Mouse (Mus musculus): ENCODE measurements around the gene Ttc12. TPM values are rescaled to one million over a fixed set of nuclear protein-coding genes. Genes with fewer than 3 reads are reported as not detected.

The Ttc12 gene
- polyA plus RNA-seq, 1 experiment from 2014 or later, result 1.8 TPM

DNA sequence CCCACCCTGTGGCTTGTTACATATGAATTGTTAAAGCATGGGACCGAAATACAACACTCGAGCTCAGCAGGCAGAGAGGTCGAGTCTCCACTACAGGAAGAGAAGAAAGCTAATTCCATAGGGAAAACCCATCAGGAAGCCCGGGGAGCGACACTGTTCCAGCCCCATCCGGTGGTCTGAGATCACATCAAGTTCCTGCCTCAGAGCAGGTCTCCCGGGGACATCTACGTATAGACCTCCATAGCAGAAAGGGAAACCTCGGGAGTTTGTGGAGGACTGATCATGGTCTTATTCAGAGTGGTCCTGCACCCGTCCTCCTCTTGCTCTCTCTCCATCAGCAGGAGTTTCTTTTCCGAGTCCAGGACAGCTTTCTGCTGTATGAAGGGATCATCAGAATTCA, 13.9 kb downstream of the Ttc12 start:
- no peak overlapping the region for H3K4me2 ChIP-seq (ENCODE audit: low read length)
- H3K9ac ChIP-seq (ENCODE audit: low read length), result no peak overlapping the region
- H3K27me3 ChIP-seq (ENCODE audit: control insufficient read depth, insufficient read depth, low read length), result no peaks in the 10 kb centered on the region
- H3K36me3 ChIP-seq (ENCODE audit: control insufficient read depth, insufficient read depth, low read length), result no peaks in the 10 kb centered on the region
- H3K4me3 ChIP-seq (ENCODE audit: control insufficient read depth in 1 of 2, insufficient read depth in 1 of 2, low read depth in 1 of 2, low read length in 2 of 2), result no peak overlapping the region
- no peak for ATAC-seq (ENCODE audit: insufficient number of reproducible peaks, insufficient read depth, low FRiP score, low read depth)
- H3K4me1 ChIP-seq (ENCODE audit: control insufficient read depth in 2 of 2, insufficient read depth in 2 of 2, low read length in 2 of 2), result no peaks in the 10 kb centered on the region
- H3K9me3 ChIP-seq (ENCODE audit: control insufficient read depth, low read length), result no peaks in the 10 kb centered on the region
- H3K27ac ChIP-seq (replicated peaks in 1 of 2; ENCODE audit: control insufficient read depth in 1 of 2, insufficient read depth in 1 of 2, low read depth in 2 of 2, low read length in 2 of 2), result no peak overlapping the region
- WGBS, result 57% methylated on average over 11 of the region's 11 CpGs

DNA sequence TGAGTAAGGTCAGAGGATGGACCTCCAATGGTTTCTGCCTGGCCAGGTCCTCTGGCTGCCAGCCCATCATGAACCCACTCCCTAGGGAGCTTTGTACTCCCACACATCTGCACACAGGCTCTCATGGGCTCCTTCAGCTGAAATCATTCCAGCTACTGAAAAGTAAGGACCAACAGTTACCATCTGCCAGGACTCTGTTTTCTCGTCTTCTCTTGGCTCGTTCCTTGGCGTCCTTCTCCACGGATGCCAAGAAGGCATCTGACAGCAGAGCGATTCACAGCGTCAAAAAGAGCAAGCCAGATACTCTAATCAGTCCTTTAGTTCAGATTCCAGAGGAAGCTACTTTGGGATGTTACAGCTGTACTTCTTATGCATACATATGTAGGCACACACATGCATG, 15.1 kb downstream of the Ttc12 start:
- Histone ChIP-seq H3K4me1 (ENCODE audit: control insufficient read depth in 2 of 2, insufficient read depth in 2 of 2, low read length in 2 of 2) (no peaks in the 10 kb centered on the region), H3K4me3 (ENCODE audit: control insufficient read depth in 1 of 2, insufficient read depth in 1 of 2, low read depth in 1 of 2, low read length in 2 of 2) (no peak overlapping the region), H3K9me3 (ENCODE audit: control insufficient read depth, low read length) (no peaks in the 10 kb centered on the region), H3K36me3 (ENCODE audit: control insufficient read depth, insufficient read depth, low read length) (no peaks in the 10 kb centered on the region), H3K27ac (replicated peaks in 1 of 2; ENCODE audit: control insufficient read depth in 1 of 2, insufficient read depth in 1 of 2, low read depth in 2 of 2, low read length in 2 of 2) (no peak overlapping the region), H3K9ac (ENCODE audit: low read length) (no peak overlapping the region), H3K27me3 (ENCODE audit: control insufficient read depth, insufficient read depth, low read length) (no peaks in the 10 kb centered on the region), H3K4me2 (ENCODE audit: low read length) (no peak overlapping the region)
- WGBS, result 64% methylated on average over 6 of the region's 6 CpGs
- no peak for ATAC-seq (ENCODE audit: insufficient number of reproducible peaks, insufficient read depth, low FRiP score, low read depth)

DNA sequence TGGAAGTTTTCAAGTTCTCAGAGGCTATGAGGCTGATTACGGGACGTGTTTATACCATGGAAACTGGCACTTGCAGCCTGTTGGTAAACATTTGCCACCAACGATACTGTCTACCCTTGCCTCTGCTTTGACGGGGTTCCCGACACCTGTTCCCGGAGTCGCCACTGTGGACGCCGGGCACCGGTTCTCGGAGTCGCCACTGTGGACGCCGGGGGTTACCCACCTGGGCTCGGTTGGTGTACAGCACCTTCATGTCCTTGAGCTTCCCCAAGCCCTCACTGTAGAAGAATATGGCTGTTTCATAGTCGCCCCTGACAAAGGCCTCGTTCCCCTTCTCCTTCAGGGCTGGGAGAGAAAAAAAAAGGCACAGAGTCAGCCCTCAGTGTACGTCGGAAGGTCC, 16.0 kb downstream of the Ttc12 start:
- no peak overlapping the region for H3K4me3 ChIP-seq (ENCODE audit: control insufficient read depth in 1 of 2, insufficient read depth in 1 of 2, low read depth in 1 of 2, low read length in 2 of 2)
- H3K27ac ChIP-seq (replicated peaks in 1 of 2; ENCODE audit: control insufficient read depth in 1 of 2, insufficient read depth in 1 of 2, low read depth in 2 of 2, low read length in 2 of 2), result no peak overlapping the region
- no peak for ATAC-seq (ENCODE audit: insufficient number of reproducible peaks, insufficient read depth, low FRiP score, low read depth)
- H3K36me3 ChIP-seq (ENCODE audit: control insufficient read depth, insufficient read depth, low read length), result no peaks in the 10 kb centered on the region
- no peaks in the 10 kb centered on the region for H3K27me3 ChIP-seq (ENCODE audit: control insufficient read depth, insufficient read depth, low read length)
- no peak overlapping the region for H3K9ac ChIP-seq (ENCODE audit: low read length)
- no peaks in the 10 kb centered on the region for H3K9me3 ChIP-seq (ENCODE audit: control insufficient read depth, low read length)
- WGBS, result 91% methylated on average over 19 of the region's 19 CpGs
- no peak overlapping the region for H3K4me2 ChIP-seq (ENCODE audit: low read length)
- H3K4me1 ChIP-seq (ENCODE audit: control insufficient read depth in 2 of 2, insufficient read depth in 2 of 2, low read length in 2 of 2), result no peaks in the 10 kb centered on the region

DNA sequence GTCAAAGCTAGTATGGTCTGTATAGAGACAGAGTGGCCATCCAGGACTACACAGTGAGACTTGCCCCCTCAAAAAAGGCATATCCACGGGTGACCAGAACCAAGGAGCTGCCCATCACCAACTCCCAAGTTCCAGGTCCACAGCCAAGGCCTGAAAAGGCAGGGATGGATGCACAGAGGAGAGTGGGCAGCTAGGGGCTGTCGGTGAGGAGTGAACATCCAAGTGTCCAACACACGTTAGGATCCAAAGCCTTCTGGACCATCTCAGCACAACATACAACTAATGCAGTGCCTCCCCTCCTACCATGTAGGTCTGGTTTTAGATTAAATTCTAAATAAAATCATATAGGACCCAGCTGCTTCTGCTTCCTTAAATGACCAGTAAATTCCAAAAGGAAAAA, 29.9 kb downstream of the Ttc12 start:
- 82% methylated on average over 3 of the region's 3 CpGs for WGBS

DNA sequence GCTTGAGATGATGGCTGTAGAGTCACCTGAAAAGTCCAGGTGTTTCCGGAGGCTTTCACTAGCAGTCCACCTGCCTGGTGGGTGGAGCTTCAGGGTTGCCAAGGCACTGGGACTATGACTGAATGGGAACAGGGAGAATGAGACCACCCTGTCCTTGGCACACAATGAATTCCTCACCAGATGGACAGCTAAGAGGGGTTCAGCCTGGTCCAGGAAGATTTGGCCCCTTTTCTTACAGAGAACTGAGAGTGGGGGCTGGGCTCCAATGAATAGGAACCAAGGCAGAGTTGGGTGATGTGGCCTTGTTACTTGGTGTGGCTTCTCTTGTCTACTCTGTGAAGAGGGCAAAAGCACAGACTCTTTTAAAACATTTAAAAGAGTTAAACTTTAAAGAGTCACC, 33.6 kb downstream of the Ttc12 start:
- Histone ChIP-seq H3K4me1 (ENCODE audit: control insufficient read depth in 2 of 2, insufficient read depth in 2 of 2, low read length in 2 of 2) (no peaks in the 10 kb centered on the region), H3K27ac (replicated peaks in 1 of 2; ENCODE audit: control insufficient read depth in 1 of 2, insufficient read depth in 1 of 2, low read depth in 2 of 2, low read length in 2 of 2) (no peak overlapping the region), H3K27me3 (ENCODE audit: control insufficient read depth, insufficient read depth, low read length) (no peaks in the 10 kb centered on the region), H3K9me3 (ENCODE audit: control insufficient read depth, low read length) (0 out of 2 replicates have a peak, but pooled peaks cover 3% of the 10 kb centered on the region), H3K9ac (ENCODE audit: low read length) (no peak overlapping the region), H3K36me3 (ENCODE audit: control insufficient read depth, insufficient read depth, low read length) (no peaks in the 10 kb centered on the region), H3K4me3 (ENCODE audit: control insufficient read depth in 1 of 2, insufficient read depth in 1 of 2, low read depth in 1 of 2, low read length in 2 of 2) (no peak overlapping the region), H3K4me2 (ENCODE audit: low read length) (no peak overlapping the region)
- WGBS, result 96% methylated on average over 1 of the region's 1 CpGs
- ATAC-seq (ENCODE audit: insufficient number of reproducible peaks, insufficient read depth, low FRiP score, low read depth), result no peak

More for the DNA sequence above, 29.9 kb downstream of the Ttc12 start:
- Histone ChIP-seq H3K4me2 (ENCODE audit: low read length) (no peak overlapping the region), H3K9me3 (ENCODE audit: control insufficient read depth, low read length) (0 out of 2 replicates have a peak, but pooled peaks cover 3% of the 10 kb centered on the region), H3K27ac (replicated peaks in 1 of 2; ENCODE audit: control insufficient read depth in 1 of 2, insufficient read depth in 1 of 2, low read depth in 2 of 2, low read length in 2 of 2) (no peak overlapping the region), H3K36me3 (ENCODE audit: control insufficient read depth, insufficient read depth, low read length) (no peaks in the 10 kb centered on the region), H3K4me3 (ENCODE audit: control insufficient read depth in 1 of 2, insufficient read depth in 1 of 2, low read depth in 1 of 2, low read length in 2 of 2) (no peak overlapping the region), H3K27me3 (ENCODE audit: control insufficient read depth, insufficient read depth, low read length) (no peaks in the 10 kb centered on the region), H3K4me1 (ENCODE audit: control insufficient read depth in 2 of 2, insufficient read depth in 2 of 2, low read length in 2 of 2) (no peaks in the 10 kb centered on the region), H3K9ac (ENCODE audit: low read length) (no peak overlapping the region)
- ATAC-seq (ENCODE audit: insufficient number of reproducible peaks, insufficient read depth, low FRiP score, low read depth), result no peak

DNA sequence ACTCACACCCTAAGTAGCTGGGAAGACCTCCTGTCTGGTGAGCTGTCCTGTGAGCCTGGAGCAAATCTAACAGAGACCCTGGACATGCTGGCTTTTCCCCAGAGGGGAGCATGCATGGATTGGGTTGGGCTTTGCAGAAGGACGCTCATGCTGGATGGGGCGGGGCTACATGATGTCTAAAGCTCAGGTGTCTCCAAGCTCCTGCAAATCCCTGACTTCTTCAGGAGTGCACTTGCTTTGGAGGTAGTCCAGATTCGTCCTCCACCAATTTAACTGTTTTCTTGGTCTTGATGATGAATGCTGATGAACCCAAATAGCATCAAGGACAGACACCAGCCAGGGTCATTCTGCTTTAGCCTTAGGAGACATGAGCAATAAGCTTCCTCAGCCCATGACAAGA, 35.5 kb downstream of the Ttc12 start:
- no peak overlapping the region for H3K27ac ChIP-seq (replicated peaks in 1 of 2; ENCODE audit: control insufficient read depth in 1 of 2, insufficient read depth in 1 of 2, low read depth in 2 of 2, low read length in 2 of 2)
- no peaks in the 10 kb centered on the region for H3K36me3 ChIP-seq (ENCODE audit: control insufficient read depth, insufficient read depth, low read length)
- WGBS, result 63% methylated on average over 3 of the region's 3 CpGs
- no peak overlapping the region for H3K4me3 ChIP-seq (ENCODE audit: control insufficient read depth in 1 of 2, insufficient read depth in 1 of 2, low read depth in 1 of 2, low read length in 2 of 2)
- H3K27me3 ChIP-seq (ENCODE audit: control insufficient read depth, insufficient read depth, low read length), result no peaks in the 10 kb centered on the region
- H3K9me3 ChIP-seq (ENCODE audit: control insufficient read depth, low read length), result 0 out of 2 replicates have a peak, but pooled peaks cover 3% of the 10 kb centered on the region
- H3K4me1 ChIP-seq (ENCODE audit: control insufficient read depth in 2 of 2, insufficient read depth in 2 of 2, low read length in 2 of 2), result no peaks in the 10 kb centered on the region; a peak in 1 of 4 replicates
- H3K4me2 ChIP-seq (ENCODE audit: low read length), result no peak overlapping the region
- no peak for ATAC-seq (ENCODE audit: insufficient number of reproducible peaks, insufficient read depth, low FRiP score, low read depth)
- H3K9ac ChIP-seq (ENCODE audit: low read length), result no peak overlapping the region

DNA sequence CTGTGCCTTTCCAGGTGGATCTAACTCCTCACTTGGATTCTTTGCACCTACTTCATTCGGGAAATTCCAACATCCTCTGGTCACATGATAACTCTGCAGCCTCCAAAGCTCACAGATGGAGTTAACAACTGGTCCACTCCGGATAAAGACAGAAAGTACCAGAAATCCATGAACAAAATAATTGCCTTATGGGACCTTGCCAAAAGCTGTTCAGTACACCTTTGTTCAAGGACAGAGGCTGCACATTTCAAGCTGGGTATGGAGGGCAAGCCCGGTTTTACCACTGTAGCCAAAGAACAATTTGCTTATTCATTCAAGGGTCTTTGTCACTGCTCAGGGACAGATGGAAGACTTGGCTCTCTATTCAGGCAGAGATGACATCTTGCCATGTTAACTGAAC, 43.4 kb downstream of the Ttc12 start:
- 69% methylated on average over 3 of the region's 3 CpGs for WGBS
- Histone ChIP-seq H3K4me3 (ENCODE audit: control insufficient read depth in 1 of 2, insufficient read depth in 1 of 2, low read depth in 1 of 2, low read length in 2 of 2) (no peak overlapping the region), H3K9ac (ENCODE audit: low read length) (no peak overlapping the region), H3K27ac (replicated peaks in 1 of 2; ENCODE audit: control insufficient read depth in 1 of 2, insufficient read depth in 1 of 2, low read depth in 2 of 2, low read length in 2 of 2) (no peak overlapping the region), H3K4me2 (ENCODE audit: low read length) (no peak overlapping the region), H3K27me3 (ENCODE audit: control insufficient read depth, insufficient read depth, low read length) (no peaks in the 10 kb centered on the region), H3K9me3 (ENCODE audit: control insufficient read depth, low read length) (no peaks in the 10 kb centered on the region), H3K36me3 (ENCODE audit: control insufficient read depth, insufficient read depth, low read length) (no peaks in the 10 kb centered on the region), H3K4me1 (ENCODE audit: control insufficient read depth in 2 of 2, insufficient read depth in 2 of 2, low read length in 2 of 2) (no peaks in the 10 kb centered on the region; a peak in 1 of 4 replicates)
- ATAC-seq (ENCODE audit: insufficient number of reproducible peaks, insufficient read depth, low FRiP score, low read depth), result no peak

DNA sequence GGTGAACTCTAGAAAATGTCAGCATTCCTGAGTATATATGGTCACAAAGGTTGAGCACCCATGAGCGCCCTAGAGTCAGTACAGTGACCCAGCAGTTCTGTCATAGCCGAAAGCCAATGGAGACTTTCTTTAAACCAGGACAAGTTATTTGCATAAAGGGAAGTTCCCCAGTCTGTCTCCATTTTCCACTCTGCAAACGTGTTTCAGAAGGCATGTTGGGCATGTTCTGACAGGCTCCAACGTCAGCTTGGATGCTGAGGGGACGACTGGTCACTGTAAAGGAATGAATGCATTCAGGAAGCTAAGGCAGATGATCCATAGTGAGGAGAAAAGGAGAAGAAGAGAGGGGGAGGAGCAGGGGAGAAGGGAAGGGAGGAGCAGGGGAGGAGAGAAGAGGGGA, 58.5 kb downstream of the Ttc12 start:
- Histone ChIP-seq H3K4me2 (ENCODE audit: low read length) (no peak overlapping the region), H3K9ac (ENCODE audit: low read length) (no peak overlapping the region), H3K9me3 (ENCODE audit: control insufficient read depth, low read length) (no peaks in the 10 kb centered on the region), H3K36me3 (ENCODE audit: control insufficient read depth, insufficient read depth, low read length) (no peaks in the 10 kb centered on the region), H3K27ac (replicated peaks in 1 of 2; ENCODE audit: control insufficient read depth in 1 of 2, insufficient read depth in 1 of 2, low read depth in 2 of 2, low read length in 2 of 2) (no peak overlapping the region), H3K27me3 (ENCODE audit: control insufficient read depth, insufficient read depth, low read length) (no peaks in the 10 kb centered on the region), H3K4me1 (ENCODE audit: control insufficient read depth in 2 of 2, insufficient read depth in 2 of 2, low read length in 2 of 2) (no peaks in the 10 kb centered on the region), H3K4me3 (ENCODE audit: control insufficient read depth in 1 of 2, insufficient read depth in 1 of 2, low read depth in 1 of 2, low read length in 2 of 2) (no peak overlapping the region)
- WGBS, result 63% methylated on average over 5 of the region's 5 CpGs
- no peak for ATAC-seq (ENCODE audit: insufficient number of reproducible peaks, insufficient read depth, low FRiP score, low read depth)

Measured in heart, embryonic 14.5 days (tissue).